In the genomic region with DNA sequence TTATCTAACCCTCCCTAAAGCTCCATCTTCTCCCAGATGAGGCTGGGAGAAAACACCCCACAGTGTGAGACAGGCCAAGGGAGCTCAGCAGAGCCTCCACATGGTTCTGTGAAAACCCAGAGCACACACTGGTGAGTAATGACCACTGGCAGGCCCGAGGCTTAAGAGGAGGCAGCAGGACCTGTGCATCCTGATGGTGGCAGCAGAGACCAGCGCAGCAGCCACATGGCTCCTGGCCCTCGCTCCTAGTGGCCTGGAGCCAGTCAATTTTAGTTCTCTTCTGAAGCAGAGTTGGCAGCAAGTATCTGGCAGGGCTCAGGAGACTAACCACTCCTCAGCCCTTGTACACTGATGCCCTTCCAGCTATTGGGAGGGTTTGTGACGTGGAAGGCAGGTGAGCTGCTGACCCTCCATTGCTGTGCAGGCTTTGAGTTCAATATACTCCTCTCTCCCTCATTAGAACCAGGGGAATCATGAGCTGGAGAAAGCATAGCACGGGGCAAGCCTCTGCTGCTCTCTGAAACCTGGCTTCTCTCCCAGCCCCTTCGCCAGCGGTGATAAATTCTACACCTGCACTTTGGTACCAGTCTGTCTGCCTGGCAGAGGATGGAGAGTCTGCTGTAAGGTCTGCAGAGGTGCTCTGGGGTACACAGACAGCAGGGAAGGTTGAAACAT, we compare ENCODE assay signal across 8 mouse cellular contexts. TPM values are rescaled to one million over a fixed set of nuclear protein-coding genes. Genes with fewer than 3 reads are reported as not detected.
DNase-seq lines count a peak whose midpoint lies in the region; ATAC-seq and TF ChIP-seq lines count a peak whose summit lies in the region.

No protein-coding gene starts in this region.

- no peak for TF ChIP-seq POLR2A in olfactory bulb, adult 2 months (IDR thresholded peaks at IDR 0.05; ENCODE audit: insufficient read depth, low read depth, low read length)

- ATAC-seq in liver, postnatal 0 days: peak; percentile 69

- no peaks in the 10 kb centered on the region for H3K9me3 ChIP-seq in ES-E14 (ENCODE audit: control insufficient read depth, insufficient read depth, low read depth, low read length)
- H3K9me3 ChIP-seq in liver, postnatal 0 days (ENCODE audit: low read length): no peaks in the 10 kb centered on the region

- H3K27ac ChIP-seq in ES-E14 (ENCODE audit: insufficient read depth, low read depth, low read length, poor library complexity, severe bottlenecking): no peak overlapping the region
- H3K27ac ChIP-seq in layer of hippocampus, adult 2 months: peak overlapping the region; percentile 39; the same call in 1 of the 2 replicates
- no peak overlapping the region for H3K27ac ChIP-seq in liver, postnatal 0 days (ENCODE audit: low read depth)
- H3K27ac ChIP-seq in olfactory bulb, adult 2 months (ENCODE audit: insufficient read depth, low read depth, low read length): no peak overlapping the region

- H3K36me3 ChIP-seq in ES-E14 (ENCODE audit: control insufficient read depth, insufficient read depth, low read length, poor library complexity, severe bottlenecking): no peaks in the 10 kb centered on the region
- H3K36me3 ChIP-seq in liver, postnatal 0 days (replicated peaks; ENCODE audit: insufficient read depth, low read length): no peaks in the 10 kb centered on the region

- 49% methylated on average over 7 of the region's 7 CpGs for WGBS in liver, postnatal 0 days (ENCODE audit: insufficient replicate concordance)
- WGBS in olfactory bulb, adult 2 months: 20% methylated on average over 7 of the region's 7 CpGs

- peak; percentile 96 for TF ChIP-seq CTCF in layer of hippocampus, adult 2 months (conservative IDR thresholded peaks at IDR 0.05)
- peak; percentile 92 for TF ChIP-seq CTCF in liver, postnatal 0 days (IDR thresholded peaks at IDR 0.05; ENCODE audit: low read depth)
- TF ChIP-seq CTCF in olfactory bulb, adult 2 months (IDR thresholded peaks at IDR 0.05; ENCODE audit: insufficient read depth, low read depth, low read length): peak; percentile 94

- in situ Hi-C loops in ES-E14 (cut with MboI; ENCODE audit: low sequenced_read_pairs in 2 of 2, unreplicated experiment in 2 of 2): loop anchor here (10.0 to 25.0 kb wide), 3 partner anchors 260 to 500 kb away; partner anchors contain the start of gene Tmem108 (in 1 of the 2)

- no peak for DNase-seq in ES-E14 (ENCODE audit: low read depth, low spot score)
- DNase-seq in cerebellum, adult 9-11 months: peak; percentile 95
- peak; percentile 69 to 76 for DNase-seq in frontal cortex, postnatal 10 days (ENCODE audit: low spot score in 2 of 2)
- peak; percentile 89 for DNase-seq in heart, postnatal 4 days
- peak; percentile 74 to 80 for DNase-seq in layer of hippocampus, adult 2 months (ENCODE audit: low spot score in 2 of 2)
- peak; percentile 74 for DNase-seq in liver, postnatal 0 days
- DNase-seq in urinary bladder, postnatal 14 days (ENCODE audit: low spot score): peak; percentile 79

- H3K4me2 ChIP-seq in liver, postnatal 0 days (ENCODE audit: low read depth, low read length): no peak overlapping the region

- no peak overlapping the region for H3K4me3 ChIP-seq in ES-E14 (ENCODE audit: insufficient read depth in 1 of 2, low read depth in 1 of 2, low read length in 2 of 2, poor library complexity in 1 of 2, severe bottlenecking in 1 of 2)
- H3K4me3 ChIP-seq in layer of hippocampus, adult 2 months: no peak overlapping the region
- no peak overlapping the region for H3K4me3 ChIP-seq in liver, postnatal 0 days (ENCODE audit: low read depth, low read length)
- no peak overlapping the region for H3K4me3 ChIP-seq in olfactory bulb, adult 2 months (ENCODE audit: insufficient read depth, low read depth, low read length)

- H3K9ac ChIP-seq in ES-E14 (ENCODE audit: insufficient read depth, low read depth, low read length, poor library complexity, severe bottlenecking): no peak overlapping the region
- no peak overlapping the region for H3K9ac ChIP-seq in liver, postnatal 0 days (replicated peaks)

- H3K4me1 ChIP-seq in ES-E14 (ENCODE audit: control insufficient read depth in 2 of 2, insufficient read depth in 2 of 2, low read length in 2 of 2, poor library complexity in 1 of 2): no peaks in the 10 kb centered on the region
- H3K4me1 ChIP-seq in liver, postnatal 0 days (ENCODE audit: insufficient read depth): 0 out of 2 replicates have a peak, but pooled peaks cover 4% of the 10 kb centered on the region
- H3K4me1 ChIP-seq in olfactory bulb, adult 2 months (ENCODE audit: control insufficient read depth, insufficient read depth, low read length): peaks cover 3% of the 10 kb centered on the region; the same call in 1 of the 2 replicates

- no peak for TF ChIP-seq EP300 in liver, postnatal 0 days (IDR thresholded peaks at IDR 0.05; ENCODE audit: low read depth)

- no peaks in the 10 kb centered on the region for H3K27me3 ChIP-seq in liver, postnatal 0 days (ENCODE audit: insufficient read depth, low read length)

TF ChIP-seq in ES-E14, 5 proteins besides CTCF, POLR2A, EP300 and RAD21:
- peak; percentile 64 for TF ChIP-seq ZC3H11A (IDR thresholded peaks at IDR 0.05; ENCODE audit: borderline replicate concordance, low read depth, low read length)
- no peak for TF ChIP-seq HCFC1 (IDR thresholded peaks at IDR 0.05; ENCODE audit: borderline replicate concordance, insufficient read depth, low read length)

RNA-seq across cellular contexts. Expression of gene Bfsp2, which starts 14.3 kb away (rescaled TPM):
- total RNA-seq in ES-E14 (2012; rRNA removed): not detected in 2 replicates
- total RNA-seq in heart, postnatal 4 days (2021): under 1 TPM; 0.38 to 0.88 TPM
- total RNA-seq in layer of hippocampus, adult 2 months (2021): 1 to 10 TPM; 2.0 to 2.3 TPM
- 5.5 and 6.3 TPM in 2 replicates for polyA plus RNA-seq in liver, postnatal 0 days (2015; fragmentation: Nextera tagmentation; extraction: Ambion mirVana)
- not detected in 2 replicates for polyA plus RNA-seq in olfactory bulb, adult 2 months (2012; ENCODE audit: insufficient read depth, insufficient read length, low replicate concordance, missing spikeins)
